Mouse (Mus musculus) G1E-ER4 (cell line): ENCODE results near the gene Epas1. TPM values are rescaled to one million over a fixed set of nuclear protein-coding genes. Genes with fewer than 3 reads are reported as not detected.

Source experiments
- GATA1 ChIP-seq: IDR thresholded peaks from one replicate; pipeline ENCODE4 v1.8.0; 2012; ENCODE audit warnings: low read length, inconsistent platforms
- polyA plus RNA-seq: library from polyadenylated mRNA; stranded (reverse); fragments of >175 nt; gene quantifications from 2 replicates; pipeline ENCODE4 v1.2.3, GENCODE M21; 2012

Gene Epas1
- polyA plus RNA-seq = not detected in 2 replicates

- TF ChIP-seq GATA1 = no peak
These were observed at the start of gene Epas1 for GRCm38 (mm10) chr17:86753130-86753821. Gene Epas1 (plus strand): TSS chr17:86753700.

GRCm38 (mm10) chr17:86705236-86705635 is 48.3 kb upstream of the Epas1 start:
- TF ChIP-seq GATA1 = no peak

GRCm38 (mm10) chr17:86706467-86706866 is 47.0 kb upstream of the Epas1 start:
- TF ChIP-seq GATA1 = no peak

- TF ChIP-seq GATA1 = no peak
These were observed 43.7 kb upstream of the Epas1 start for GRCm38 (mm10) chr17:86709803-86710202.

- no peak for TF ChIP-seq GATA1
These were observed 43.1 kb upstream of the Epas1 start for GRCm38 (mm10) chr17:86710379-86710778.

- no peak for TF ChIP-seq GATA1
These were observed 41.6 kb upstream of the Epas1 start for GRCm38 (mm10) chr17:86711949-86712348.

- no peak for TF ChIP-seq GATA1
These were observed 40.9 kb upstream of the Epas1 start for GRCm38 (mm10) chr17:86712601-86713000.

- TF ChIP-seq GATA1 = no peak
These were observed 39.9 kb upstream of the Epas1 start for GRCm38 (mm10) chr17:86713591-86713990.

- TF ChIP-seq GATA1 = no peak
These were observed 28.6 kb upstream of the Epas1 start for GRCm38 (mm10) chr17:86724786-86725415.

- TF ChIP-seq GATA1 = no peak
These were observed 27.0 kb upstream of the Epas1 start for GRCm38 (mm10) chr17:86726480-86726879.

GRCm38 (mm10) chr17:86727031-86727430 is 26.5 kb upstream of the Epas1 start:
- no peak for TF ChIP-seq GATA1

GRCm38 (mm10) chr17:86731273-86731672 is 22.2 kb upstream of the Epas1 start:
- TF ChIP-seq GATA1 = no peak

GRCm38 (mm10) chr17:86732024-86732423 is 21.5 kb upstream of the Epas1 start:
- TF ChIP-seq GATA1 = no peak

GRCm38 (mm10) chr17:86732522-86732921 is 21.0 kb upstream of the Epas1 start:
- TF ChIP-seq GATA1 = no peak

- no peak for TF ChIP-seq GATA1
These were observed 19.9 kb upstream of the Epas1 start for GRCm38 (mm10) chr17:86733644-86734043.

- no peak for TF ChIP-seq GATA1
These were observed 15.0 kb upstream of the Epas1 start for GRCm38 (mm10) chr17:86738477-86738876.

- no peak for TF ChIP-seq GATA1
These were observed 10.1 kb upstream of the Epas1 start for GRCm38 (mm10) chr17:86743351-86743941.
